Mouse (Mus musculus): ENCODE data around the gene Bckdhb. TPM values are rescaled to one million over a fixed set of nuclear protein-coding genes. Genes with fewer than 3 reads are reported as not detected.
"Not testable (repeated sequence)": the region's sequence is repeated elsewhere in the genome, so short reads cannot be mapped to it uniquely, and the experiment has no call there.

The Bckdhb gene
- polyA plus RNA-seq, 1 experiment from 2014 or later = 64.5 TPM

DNA sequence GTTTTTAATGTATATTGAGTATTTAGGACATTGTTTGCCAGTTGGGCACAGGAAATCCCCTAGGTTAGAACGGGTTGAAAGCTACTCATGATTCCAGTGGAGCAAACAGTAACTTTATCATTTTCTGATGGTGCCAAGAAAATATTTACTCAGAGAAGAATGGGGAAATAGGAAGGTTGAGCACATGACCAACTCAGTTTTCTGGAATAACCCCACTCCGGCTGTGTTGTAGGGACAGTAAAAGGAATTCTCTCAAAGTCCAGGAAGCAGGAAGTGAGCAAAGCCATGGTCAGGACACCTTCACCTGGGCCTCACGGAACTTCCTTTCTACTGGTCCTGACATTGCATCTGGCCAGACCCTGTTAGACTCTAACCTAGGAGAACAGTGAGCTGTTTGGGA lies 122.5 kb downstream of the Bckdhb start:
- WGBS = 66% methylated on average over 3 of the region's 3 CpGs

DNA sequence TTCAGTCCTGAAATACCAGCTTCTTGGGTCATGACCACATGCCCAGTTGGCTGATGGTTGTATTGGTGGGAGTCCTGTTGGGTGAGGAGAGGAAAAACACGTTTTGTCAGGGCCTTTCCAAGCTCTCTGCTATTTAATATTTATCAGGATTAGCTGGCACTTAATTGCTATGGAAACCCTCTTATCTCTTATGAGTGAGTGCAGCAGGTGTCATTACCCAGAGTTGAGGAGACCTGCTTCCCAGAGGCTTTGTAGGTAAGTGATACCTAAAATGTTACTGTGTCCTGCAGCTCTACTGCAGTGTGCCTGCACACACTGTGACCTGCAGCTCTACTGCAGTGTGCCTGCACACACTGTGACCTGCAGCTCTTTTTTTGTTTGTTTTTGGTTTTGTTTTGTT lies 124.2 kb downstream of the Bckdhb start:
- H3K4me3 ChIP-seq = no peak overlapping the region
- no peak overlapping the region for H3K27ac ChIP-seq
- no peak overlapping the region for H3K4me2 ChIP-seq
- no peak for ATAC-seq (replicated peaks; ENCODE audit: insufficient number of reproducible peaks, insufficient read depth, low FRiP score, low read depth)
- whole genome bisulfite sequencing = 18% methylated on average over 1 of the region's 1 CpGs
- H3K9me3 ChIP-seq (replicated peaks) = no peaks in the 10 kb centered on the region
- peaks cover 16% of the 10 kb centered on the region; the same call in 1 of the 2 replicates for H3K4me1 ChIP-seq (replicated peaks)
- H3K27me3 ChIP-seq = no peaks in the 10 kb centered on the region
- H3K9ac ChIP-seq = no peak overlapping the region
- H3K36me3 ChIP-seq = no peaks in the 10 kb centered on the region

More for the DNA sequence above, 122.5 kb downstream of the Bckdhb start:
- H3K27me3 ChIP-seq = no peaks in the 10 kb centered on the region
- no peak for ATAC-seq (replicated peaks; ENCODE audit: insufficient number of reproducible peaks, insufficient read depth, low FRiP score, low read depth)
- no peak overlapping the region for H3K4me3 ChIP-seq
- H3K27ac ChIP-seq = peak overlapping the region; percentile 23; the same call in 1 of the 2 replicates
- H3K4me1 ChIP-seq (replicated peaks) = peaks cover 16% of the 10 kb centered on the region; the same call in 1 of the 2 replicates
- H3K36me3 ChIP-seq = no peaks in the 10 kb centered on the region
- H3K9ac ChIP-seq = no peak overlapping the region
- H3K4me2 ChIP-seq = no peak overlapping the region
- H3K9me3 ChIP-seq (replicated peaks) = no peaks in the 10 kb centered on the region

DNA sequence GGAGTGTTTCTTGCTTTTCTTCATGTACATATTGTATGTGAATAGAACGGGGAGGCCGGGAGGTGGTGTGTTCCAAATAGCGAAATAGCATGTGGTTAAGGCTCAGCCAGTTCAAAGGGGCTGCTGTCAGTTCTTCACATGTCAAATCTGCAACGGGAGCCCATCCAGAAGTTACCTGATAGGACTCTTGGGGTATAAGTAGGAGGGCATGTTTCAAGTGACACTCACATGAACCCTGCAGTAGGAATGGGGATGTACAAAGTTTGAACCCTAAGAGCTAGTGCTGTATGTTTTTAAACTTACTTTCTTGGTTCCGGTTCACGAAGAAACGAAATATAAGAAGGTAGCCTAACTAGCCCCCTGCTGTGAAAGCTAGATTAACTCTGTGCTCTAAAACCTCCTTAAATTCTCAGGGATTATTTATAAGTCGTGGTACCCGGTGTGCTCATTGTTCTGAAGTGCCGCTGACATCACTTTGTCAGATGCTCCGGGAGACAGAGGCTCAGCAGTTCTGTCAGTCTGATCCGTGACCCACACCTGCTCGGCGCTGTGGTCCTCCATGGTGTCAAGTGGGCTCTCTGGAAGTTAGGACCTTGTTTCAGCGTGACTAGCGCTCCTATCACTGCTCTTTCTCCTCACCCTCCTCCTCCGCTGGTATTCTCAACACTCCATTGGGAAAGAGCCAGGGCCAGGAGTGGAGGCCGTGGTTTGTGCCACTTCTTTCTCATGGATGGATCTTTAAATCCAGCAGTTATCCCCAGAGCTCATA lies 126.1 kb downstream of the Bckdhb start:
- Histone ChIP-seq H3K4me2 (no peak overlapping the region), H3K9me3 (replicated peaks) (no peaks in the 10 kb centered on the region), H3K4me3 (no peak overlapping the region), H3K27me3 (no peaks in the 10 kb centered on the region), H3K36me3 (no peaks in the 10 kb centered on the region), H3K27ac (no peak overlapping the region), H3K4me1 (replicated peaks) (0 out of 2 replicates have a peak, but pooled peaks cover 11% of the 10 kb centered on the region), H3K9ac (no peak overlapping the region)
- ATAC-seq (replicated peaks; ENCODE audit: insufficient number of reproducible peaks, insufficient read depth, low FRiP score, low read depth) = no peak
- WGBS = 64% methylated on average over 18 of the region's 18 CpGs

DNA sequence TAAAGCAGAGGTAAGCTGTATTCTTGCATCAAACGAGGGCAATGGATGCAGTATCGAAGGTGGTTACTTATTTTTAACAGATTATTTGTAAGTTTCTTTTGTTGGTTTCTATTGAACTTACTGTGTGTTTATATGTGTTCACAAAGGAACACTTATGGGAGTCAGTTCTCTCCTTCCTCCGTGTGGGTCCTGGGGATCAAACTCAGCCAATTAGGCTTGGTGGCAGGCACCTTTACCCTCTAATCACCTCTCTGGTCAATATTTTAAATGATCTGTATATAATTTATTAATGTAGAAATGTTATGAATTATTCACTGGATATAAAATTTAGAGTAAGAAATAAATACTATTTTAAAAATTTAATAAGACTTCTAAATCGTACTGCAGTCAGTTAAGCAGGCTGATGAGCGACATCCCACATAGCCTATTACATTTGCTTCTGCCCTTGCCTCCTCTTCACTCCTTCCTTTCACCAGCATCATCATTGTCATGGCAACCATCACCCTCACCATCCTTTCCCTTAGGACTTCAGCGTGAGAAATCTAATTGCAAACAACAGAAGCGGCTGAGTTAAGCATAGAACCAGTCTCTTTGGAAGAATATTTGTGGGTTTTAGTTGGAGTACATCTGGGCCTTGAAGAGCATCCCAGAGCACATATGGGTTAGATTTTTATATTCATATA lies 130.3 kb downstream of the Bckdhb start:
- 93% methylated on average over 7 of the region's 7 CpGs for WGBS
- no peak for ATAC-seq (replicated peaks; ENCODE audit: insufficient number of reproducible peaks, insufficient read depth, low FRiP score, low read depth)
- no peaks in the 10 kb centered on the region for H3K4me1 ChIP-seq (replicated peaks)
- H3K9me3 ChIP-seq (replicated peaks) = no peaks in the 10 kb centered on the region
- H3K9ac ChIP-seq = no peak overlapping the region
- H3K36me3 ChIP-seq = no peaks in the 10 kb centered on the region
- no peak overlapping the region for H3K4me3 ChIP-seq
- H3K27ac ChIP-seq = no peak overlapping the region
- H3K27me3 ChIP-seq = no peaks in the 10 kb centered on the region
- no peak overlapping the region for H3K4me2 ChIP-seq

DNA sequence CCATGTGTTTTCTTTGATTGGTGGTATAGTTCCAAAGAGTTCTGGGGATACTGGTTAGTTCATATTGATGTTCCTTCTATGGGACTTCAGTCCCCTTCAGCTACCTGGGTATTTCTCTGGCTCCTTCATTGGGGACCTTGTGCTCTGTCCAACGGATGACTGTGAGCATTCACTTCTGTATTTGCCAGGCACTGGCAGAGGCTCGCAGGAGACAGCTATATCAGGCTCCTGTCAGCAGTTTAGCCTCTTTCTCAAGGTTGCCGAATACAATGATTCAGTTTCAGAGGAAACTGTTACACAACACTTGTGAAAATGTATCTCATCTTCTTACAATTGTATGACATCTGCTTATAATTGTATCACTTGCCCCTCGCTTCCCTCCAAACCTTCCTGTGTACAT lies 135.8 kb downstream of the Bckdhb start:
- 67% methylated on average over 4 of the region's 4 CpGs for WGBS
- H3K27me3 ChIP-seq; H3K9me3 ChIP-seq (replicated peaks); H3K36me3 ChIP-seq; H3K4me2 ChIP-seq; H3K9ac ChIP-seq; H3K4me1 ChIP-seq (replicated peaks); H3K4me3 ChIP-seq; H3K27ac ChIP-seq; ATAC-seq (replicated peaks; ENCODE audit: insufficient number of reproducible peaks, insufficient read depth, low FRiP score, low read depth): not testable (repeated sequence)

DNA sequence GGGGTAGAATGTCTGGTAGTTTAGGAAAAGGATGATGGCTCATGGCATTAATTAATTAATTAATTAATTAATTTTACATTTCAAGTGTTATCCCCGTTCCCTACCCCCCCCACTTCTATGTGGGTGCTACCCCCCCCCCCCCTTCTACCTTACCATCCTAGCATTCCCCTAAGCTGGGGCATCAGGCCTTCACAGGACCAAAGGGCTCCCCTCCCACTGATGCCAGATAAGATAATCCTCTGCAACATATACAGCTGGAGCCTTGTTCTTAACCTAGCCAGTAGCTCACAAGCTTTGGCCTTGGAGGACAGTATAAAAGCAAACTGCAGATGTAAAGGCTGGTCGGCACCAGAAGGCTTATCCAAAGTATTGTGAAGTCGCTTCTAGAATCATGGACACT lies 138.7 kb downstream of the Bckdhb start:
- no peaks in the 10 kb centered on the region for H3K27me3 ChIP-seq
- H3K4me2 ChIP-seq = no peak overlapping the region
- no peaks in the 10 kb centered on the region for H3K4me1 ChIP-seq (replicated peaks)
- no peak overlapping the region for H3K27ac ChIP-seq
- H3K9ac ChIP-seq = no peak overlapping the region
- no peaks in the 10 kb centered on the region for H3K9me3 ChIP-seq (replicated peaks)
- ATAC-seq (replicated peaks; ENCODE audit: insufficient number of reproducible peaks, insufficient read depth, low FRiP score, low read depth) = no peak
- 87% methylated on average over 3 of the region's 3 CpGs for WGBS
- no peaks in the 10 kb centered on the region for H3K36me3 ChIP-seq
- no peak overlapping the region for H3K4me3 ChIP-seq

DNA sequence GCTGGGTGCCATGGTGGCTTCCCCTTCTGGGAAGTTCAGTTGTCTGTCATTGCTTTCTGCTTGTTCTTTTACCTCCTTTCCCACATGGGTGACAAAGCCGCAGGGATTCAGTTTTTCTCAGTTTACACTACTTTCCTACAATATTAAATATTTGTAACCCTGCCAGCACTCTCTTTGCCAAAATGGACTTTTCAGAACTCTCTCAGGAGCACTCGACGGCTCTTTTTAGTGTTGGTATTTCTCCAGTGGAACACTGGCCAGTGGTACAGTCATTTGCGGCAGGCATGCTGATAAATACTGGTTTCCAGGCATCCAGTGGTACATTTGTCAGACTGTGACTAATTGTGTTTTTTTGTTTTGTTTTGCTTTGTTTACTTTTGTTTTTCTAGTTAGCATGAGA lies 139.2 kb downstream of the Bckdhb start:
- no peak overlapping the region for H3K4me3 ChIP-seq
- H3K27ac ChIP-seq = no peak overlapping the region
- no peaks in the 10 kb centered on the region for H3K9me3 ChIP-seq (replicated peaks)
- no peaks in the 10 kb centered on the region for H3K36me3 ChIP-seq
- no peak overlapping the region for H3K4me2 ChIP-seq
- no peaks in the 10 kb centered on the region for H3K27me3 ChIP-seq
- 62% methylated on average over 4 of the region's 4 CpGs for WGBS
- no peak overlapping the region for H3K9ac ChIP-seq
- no peaks in the 10 kb centered on the region for H3K4me1 ChIP-seq (replicated peaks)
- ATAC-seq (replicated peaks; ENCODE audit: insufficient number of reproducible peaks, insufficient read depth, low FRiP score, low read depth) = no peak

DNA sequence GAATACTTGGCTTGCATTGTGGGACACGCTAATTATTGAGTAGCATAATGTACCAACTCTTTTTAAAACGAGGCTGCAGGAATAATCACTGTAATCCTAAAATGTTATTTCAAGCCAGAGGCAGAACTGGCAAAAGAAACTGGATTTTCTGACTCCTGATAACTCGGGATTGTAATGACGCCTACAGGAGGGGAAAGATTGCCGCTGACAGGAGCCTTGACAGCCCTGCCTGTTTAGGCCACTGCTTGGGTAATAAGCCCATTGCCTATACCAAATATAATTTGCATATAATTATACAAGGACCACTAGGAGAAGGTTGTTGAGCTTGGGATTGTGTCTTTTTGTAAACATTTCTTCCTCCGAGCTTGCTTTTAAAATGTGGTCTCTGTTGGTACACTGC lies 145.3 kb downstream of the Bckdhb start:
- H3K4me1 ChIP-seq (replicated peaks) = 0 out of 2 replicates have a peak, but pooled peaks cover 3% of the 10 kb centered on the region
- no peak overlapping the region for H3K9ac ChIP-seq
- WGBS = 53% methylated on average over 6 of the region's 6 CpGs
- no peaks in the 10 kb centered on the region for H3K36me3 ChIP-seq
- no peak overlapping the region for H3K4me3 ChIP-seq
- no peaks in the 10 kb centered on the region for H3K9me3 ChIP-seq (replicated peaks)
- H3K27ac ChIP-seq = no peak overlapping the region
- no peak for ATAC-seq (replicated peaks; ENCODE audit: insufficient number of reproducible peaks, insufficient read depth, low FRiP score, low read depth)
- H3K27me3 ChIP-seq = no peaks in the 10 kb centered on the region
- H3K4me2 ChIP-seq = no peak overlapping the region

DNA sequence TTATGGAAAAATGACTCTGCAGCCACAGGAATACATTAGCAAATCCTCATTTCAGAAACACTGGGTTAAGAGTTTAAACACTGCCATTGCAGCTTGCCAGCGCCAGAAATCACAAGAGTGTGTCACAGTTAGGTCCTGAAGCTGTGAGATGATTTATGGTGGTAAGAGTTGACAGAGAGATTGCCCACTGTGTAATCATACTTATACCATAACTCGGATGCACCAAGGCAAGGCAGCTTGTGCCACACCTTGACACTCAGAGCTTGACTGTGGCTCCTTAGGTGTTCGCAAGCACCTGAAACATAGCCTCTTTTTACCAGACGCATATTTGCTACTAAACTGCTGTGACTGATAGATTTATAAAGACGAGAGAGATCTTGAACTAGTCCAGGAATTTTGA lies 145.8 kb downstream of the Bckdhb start:
- H3K4me3 ChIP-seq = no peak overlapping the region
- H3K9me3 ChIP-seq (replicated peaks) = no peaks in the 10 kb centered on the region
- no peak overlapping the region for H3K4me2 ChIP-seq
- ATAC-seq (replicated peaks; ENCODE audit: insufficient number of reproducible peaks, insufficient read depth, low FRiP score, low read depth) = no peak
- H3K9ac ChIP-seq = no peak overlapping the region
- 0 out of 2 replicates have a peak, but pooled peaks cover 3% of the 10 kb centered on the region for H3K4me1 ChIP-seq (replicated peaks)
- 71% methylated on average over 5 of the region's 5 CpGs for WGBS
- no peaks in the 10 kb centered on the region for H3K36me3 ChIP-seq
- no peaks in the 10 kb centered on the region for H3K27me3 ChIP-seq
- no peak overlapping the region for H3K27ac ChIP-seq

DNA sequence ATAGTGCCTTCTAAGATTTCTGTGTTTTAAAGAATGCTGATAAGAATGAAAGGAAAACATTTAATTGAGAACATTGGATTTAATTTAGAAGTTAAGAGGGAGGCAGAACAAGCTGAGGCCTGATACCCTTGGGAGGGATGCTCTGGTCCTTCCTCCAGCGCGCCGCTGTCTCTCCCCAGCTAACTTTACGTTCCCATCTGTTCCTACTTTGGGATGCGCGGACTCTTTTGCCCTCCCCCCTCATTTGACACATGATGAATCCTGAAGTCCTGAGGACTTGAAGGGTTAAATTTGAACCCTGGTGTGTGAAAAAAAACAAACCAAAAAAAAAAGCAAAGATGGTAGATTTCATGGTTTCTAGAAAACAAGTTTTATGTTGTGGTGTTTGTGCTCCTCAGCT lies 147.6 kb downstream of the Bckdhb start:
- Histone ChIP-seq H3K9ac (no peak overlapping the region), H3K4me1 (replicated peaks) (0 out of 2 replicates have a peak, but pooled peaks cover 3% of the 10 kb centered on the region), H3K27me3 (no peaks in the 10 kb centered on the region), H3K36me3 (no peaks in the 10 kb centered on the region), H3K4me3 (no peak overlapping the region), H3K9me3 (replicated peaks) (no peaks in the 10 kb centered on the region), H3K4me2 (no peak overlapping the region), H3K27ac (no peak overlapping the region)
- ATAC-seq (replicated peaks; ENCODE audit: insufficient number of reproducible peaks, insufficient read depth, low FRiP score, low read depth) = no peak
- 89% methylated on average over 6 of the region's 6 CpGs for WGBS

DNA sequence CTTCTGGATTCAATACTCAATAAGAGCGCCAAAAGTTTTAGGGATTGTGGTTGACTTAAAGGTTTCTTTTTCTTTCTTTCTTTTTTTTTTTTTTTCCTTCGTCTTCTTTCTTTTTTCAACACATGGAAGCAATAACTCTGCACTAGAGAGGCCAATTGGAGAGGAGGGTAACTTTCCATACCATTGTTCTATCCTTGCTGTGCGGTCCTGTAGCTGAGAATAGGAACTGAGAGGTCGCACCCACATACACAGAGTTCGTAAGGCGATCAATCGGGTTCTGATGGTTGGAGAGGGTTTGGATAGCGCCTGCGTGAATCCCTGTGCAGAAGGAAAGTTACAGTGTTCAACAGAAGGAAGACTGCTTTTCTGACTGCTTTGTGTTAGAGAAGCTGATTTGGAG lies 148.3 kb downstream of the Bckdhb start:
- no peak overlapping the region for H3K9ac ChIP-seq
- H3K27me3 ChIP-seq = no peaks in the 10 kb centered on the region
- H3K4me2 ChIP-seq = no peak overlapping the region
- 0 out of 2 replicates have a peak, but pooled peaks cover 3% of the 10 kb centered on the region for H3K4me1 ChIP-seq (replicated peaks)
- no peaks in the 10 kb centered on the region for H3K36me3 ChIP-seq
- WGBS = 89% methylated on average over 9 of the region's 9 CpGs
- ATAC-seq (replicated peaks; ENCODE audit: insufficient number of reproducible peaks, insufficient read depth, low FRiP score, low read depth) = no peak
- no peak overlapping the region for H3K4me3 ChIP-seq
- H3K9me3 ChIP-seq (replicated peaks) = no peaks in the 10 kb centered on the region
- H3K27ac ChIP-seq = no peak overlapping the region
